Mouse (Mus musculus): ENCODE data around the gene Psma6. TPM values are rescaled to one million over a fixed set of nuclear protein-coding genes. Genes with fewer than 3 reads are reported as not detected.
A peak's percentile ranks its signal among the peaks of the same experiment; 100 is the strongest.

The Psma6 gene
- polyA plus RNA-seq, 1 experiment from 2014 or later = 468 TPM

- ATAC-seq (ENCODE audit: insufficient read depth, low FRiP score, low TSS enrichment) = no peak
- Histone ChIP-seq H3K9me3 (ENCODE audit: control insufficient read depth, low read length) (no peaks in the 10 kb centered on the region), H3K4me1 (ENCODE audit: control insufficient read depth, insufficient read depth, low read length) (no peaks in the 10 kb centered on the region), H3K27me3 (ENCODE audit: control insufficient read depth, insufficient read depth, low read length) (no peaks in the 10 kb centered on the region), H3K27ac (ENCODE audit: low read depth, low read length) (no peak overlapping the region), H3K4me3 (ENCODE audit: low read depth, low read length) (no peak overlapping the region), H3K4me2 (ENCODE audit: low read depth) (no peak overlapping the region), H3K9ac (ENCODE audit: low read length) (no peak overlapping the region), H3K36me3 (ENCODE audit: control insufficient read depth, insufficient read depth, low read length) (no peaks in the 10 kb centered on the region)
- whole genome bisulfite sequencing = 83% methylated on average over 4 of the region's 4 CpGs
- no peak for DNase-seq (ENCODE audit: low spot score)
Observed at GRCm38 (mm10) chr12:55429956-55430355, 45.9 kb downstream of the Psma6 start.

- no peak for ATAC-seq (ENCODE audit: insufficient read depth, low FRiP score, low TSS enrichment)
- WGBS = 93% methylated on average over 7 of the region's 7 CpGs
- Histone ChIP-seq H3K9me3 (ENCODE audit: control insufficient read depth, low read length) (no peaks in the 10 kb centered on the region), H3K36me3 (ENCODE audit: control insufficient read depth, insufficient read depth, low read length) (no peaks in the 10 kb centered on the region), H3K4me1 (ENCODE audit: control insufficient read depth, insufficient read depth, low read length) (no peaks in the 10 kb centered on the region), H3K27me3 (ENCODE audit: control insufficient read depth, insufficient read depth, low read length) (no peaks in the 10 kb centered on the region), H3K4me2 (ENCODE audit: low read depth) (no peak overlapping the region), H3K27ac (ENCODE audit: low read depth, low read length) (no peak overlapping the region), H3K4me3 (ENCODE audit: low read depth, low read length) (no peak overlapping the region), H3K9ac (ENCODE audit: low read length) (no peak overlapping the region)
- no peak for DNase-seq (ENCODE audit: low spot score)
Observed at GRCm38 (mm10) chr12:55432284-55432919, 48.4 kb downstream of the Psma6 start.

- Histone ChIP-seq H3K27ac (ENCODE audit: low read depth, low read length) (no peak overlapping the region), H3K4me1 (ENCODE audit: control insufficient read depth, insufficient read depth, low read length) (no peaks in the 10 kb centered on the region), H3K27me3 (ENCODE audit: control insufficient read depth, insufficient read depth, low read length) (no peaks in the 10 kb centered on the region), H3K36me3 (ENCODE audit: control insufficient read depth, insufficient read depth, low read length) (no peaks in the 10 kb centered on the region), H3K4me3 (ENCODE audit: low read depth, low read length) (no peak overlapping the region), H3K9ac (ENCODE audit: low read length) (no peak overlapping the region), H3K4me2 (ENCODE audit: low read depth) (no peak overlapping the region), H3K9me3 (ENCODE audit: control insufficient read depth, low read length) (no peaks in the 10 kb centered on the region)
- DNase-seq (ENCODE audit: low spot score) (no peak), ATAC-seq (ENCODE audit: insufficient read depth, low FRiP score, low TSS enrichment) (no peak)
- WGBS = 93% methylated on average over 8 of the region's 8 CpGs
Observed at GRCm38 (mm10) chr12:55432920-55433284, 48.9 kb downstream of the Psma6 start.

GRCm38 (mm10) chr12:55433802-55434435 lies 49.9 kb downstream of the Psma6 start:
- H3K4me1 ChIP-seq (ENCODE audit: control insufficient read depth, insufficient read depth, low read length) = peaks cover 5% of the 10 kb centered on the region
- H3K9ac ChIP-seq (ENCODE audit: low read length) = no peak overlapping the region
- no peak overlapping the region for H3K4me3 ChIP-seq (ENCODE audit: low read depth, low read length)
- DNase-seq (ENCODE audit: low spot score) (no peak), ATAC-seq (ENCODE audit: insufficient read depth, low FRiP score, low TSS enrichment) (no peak)
- no peak overlapping the region for H3K4me2 ChIP-seq (ENCODE audit: low read depth)
- H3K36me3 ChIP-seq (ENCODE audit: control insufficient read depth, insufficient read depth, low read length) = no peaks in the 10 kb centered on the region
- H3K27ac ChIP-seq (ENCODE audit: low read depth, low read length) = no peak overlapping the region
- H3K27me3 ChIP-seq (ENCODE audit: control insufficient read depth, insufficient read depth, low read length) = no peaks in the 10 kb centered on the region
- no peaks in the 10 kb centered on the region for H3K9me3 ChIP-seq (ENCODE audit: control insufficient read depth, low read length)
- WGBS = 41% methylated on average over 8 of the region's 8 CpGs

- WGBS = 54% methylated on average over 1 of the region's 1 CpGs
- Histone ChIP-seq H3K27me3 (ENCODE audit: control insufficient read depth, insufficient read depth, low read length) (no peaks in the 10 kb centered on the region), H3K36me3 (ENCODE audit: control insufficient read depth, insufficient read depth, low read length) (no peaks in the 10 kb centered on the region), H3K4me3 (ENCODE audit: low read depth, low read length) (no peak overlapping the region), H3K4me1 (ENCODE audit: control insufficient read depth, insufficient read depth, low read length) (peaks cover 5% of the 10 kb centered on the region), H3K9me3 (ENCODE audit: control insufficient read depth, low read length) (no peaks in the 10 kb centered on the region), H3K4me2 (ENCODE audit: low read depth) (no peak overlapping the region), H3K27ac (ENCODE audit: low read depth, low read length) (no peak overlapping the region), H3K9ac (ENCODE audit: low read length) (no peak overlapping the region)
- DNase-seq (ENCODE audit: low spot score) = no peak
- no peak for ATAC-seq (ENCODE audit: insufficient read depth, low FRiP score, low TSS enrichment)
Observed at GRCm38 (mm10) chr12:55435080-55435479, 51.1 kb downstream of the Psma6 start.

- ATAC-seq (ENCODE audit: insufficient read depth, low FRiP score, low TSS enrichment) = no peak
- no peak overlapping the region for H3K4me3 ChIP-seq (ENCODE audit: low read depth, low read length)
- DNase-seq (ENCODE audit: low spot score) = no peak
- 78% methylated on average over 13 of the region's 13 CpGs for WGBS
- H3K9me3 ChIP-seq (ENCODE audit: control insufficient read depth, low read length) = no peaks in the 10 kb centered on the region
- H3K4me2 ChIP-seq (ENCODE audit: low read depth) = no peak overlapping the region
- no peaks in the 10 kb centered on the region for H3K27me3 ChIP-seq (ENCODE audit: control insufficient read depth, insufficient read depth, low read length)
- no peaks in the 10 kb centered on the region for H3K36me3 ChIP-seq (ENCODE audit: control insufficient read depth, insufficient read depth, low read length)
- H3K27ac ChIP-seq (ENCODE audit: low read depth, low read length) = no peak overlapping the region
- no peak overlapping the region for H3K9ac ChIP-seq (ENCODE audit: low read length)
- H3K4me1 ChIP-seq (ENCODE audit: control insufficient read depth, insufficient read depth, low read length) = peaks cover 5% of the 10 kb centered on the region
Observed at GRCm38 (mm10) chr12:55437122-55437826, 53.3 kb downstream of the Psma6 start.

GRCm38 (mm10) chr12:55438058-55438457 lies 54.0 kb downstream of the Psma6 start:
- 78% methylated on average over 10 of the region's 10 CpGs for WGBS

GRCm38 (mm10) chr12:55438611-55439137 lies 54.7 kb downstream of the Psma6 start:
- H3K36me3 ChIP-seq (ENCODE audit: control insufficient read depth, insufficient read depth, low read length) = no peaks in the 10 kb centered on the region
- H3K9me3 ChIP-seq (ENCODE audit: control insufficient read depth, low read length) = no peaks in the 10 kb centered on the region
- H3K9ac ChIP-seq (ENCODE audit: low read length) = peak overlapping the region; percentile 12
- H3K4me1 ChIP-seq (ENCODE audit: control insufficient read depth, insufficient read depth, low read length) = peaks cover 5% of the 10 kb centered on the region
- H3K4me2 ChIP-seq (ENCODE audit: low read depth) = peak overlapping the region; percentile 31
- WGBS = 6% methylated on average over 11 of the region's 11 CpGs
- DNase-seq (ENCODE audit: low spot score) (peak; percentile 43), ATAC-seq (ENCODE audit: insufficient read depth, low FRiP score, low TSS enrichment) (no peak)
- H3K4me3 ChIP-seq (ENCODE audit: low read depth, low read length) = no peak overlapping the region
- H3K27ac ChIP-seq (ENCODE audit: low read depth, low read length) = no peak overlapping the region
- H3K27me3 ChIP-seq (ENCODE audit: control insufficient read depth, insufficient read depth, low read length) = no peaks in the 10 kb centered on the region

More at GRCm38 (mm10) chr12:55438058-55438457, 54.0 kb downstream of the Psma6 start:
- Histone ChIP-seq H3K27me3 (ENCODE audit: control insufficient read depth, insufficient read depth, low read length) (no peaks in the 10 kb centered on the region), H3K27ac (ENCODE audit: low read depth, low read length) (no peak overlapping the region), H3K4me3 (ENCODE audit: low read depth, low read length) (no peak overlapping the region), H3K9ac (ENCODE audit: low read length) (no peak overlapping the region; the same call in 1 of the 2 replicates), H3K4me1 (ENCODE audit: control insufficient read depth, insufficient read depth, low read length) (peaks cover 5% of the 10 kb centered on the region), H3K36me3 (ENCODE audit: control insufficient read depth, insufficient read depth, low read length) (no peaks in the 10 kb centered on the region), H3K9me3 (ENCODE audit: control insufficient read depth, low read length) (no peaks in the 10 kb centered on the region), H3K4me2 (ENCODE audit: low read depth) (no peak overlapping the region)
- DNase-seq (ENCODE audit: low spot score) (no peak), ATAC-seq (ENCODE audit: insufficient read depth, low FRiP score, low TSS enrichment) (no peak)

All from neural tube, embryonic 11.5 days (tissue).